ENCODE assay signal across 11 mouse cellular contexts in genomic region chr19:29227941-29228590, GRCm38 (mm10). TPM values are rescaled to one million over a fixed set of nuclear protein-coding genes. Genes with fewer than 3 reads are reported as not detected.
DNase-seq lines count a peak whose midpoint lies in the region; ATAC-seq and TF ChIP-seq lines count a peak whose summit lies in the region.
"Had no signal": no experiment of that assay in that cellular context is flagged by ENCODE, and none has a peak within 500 bp of the region (broad histone marks: within the 10 kb centered on the region; RNA-seq: fewer than 3 reads in every experiment).

No protein-coding gene starts in this region.

- no peak for TF ChIP-seq EP300 in liver, postnatal 0 days (IDR thresholded peaks at IDR 0.05; ENCODE audit: low read depth)

- no peak for TF ChIP-seq POLR2A in thymus, adult 2 months (IDR thresholded peaks at IDR 0.05; ENCODE audit: control insufficient read depth, extremely low read depth, insufficient read depth, low read length, poor library complexity)

- no peak overlapping the region for H3K4me3 ChIP-seq in liver, postnatal 0 days (ENCODE audit: low read depth, low read length)
- no peak overlapping the region for H3K4me3 ChIP-seq in thymus, adult 2 months (ENCODE audit: control insufficient read depth, insufficient read depth, low read length)
- H3K4me3 ChIP-seq: heart, adult 2 months; hindbrain, embryonic 10.5 days; limb, embryonic 12.5 days had no signal

- H3K36me3 ChIP-seq in liver, postnatal 0 days (replicated peaks; ENCODE audit: insufficient read depth, low read length): no peaks in the 10 kb centered on the region
- H3K36me3 ChIP-seq in thymus, adult 2 months (ENCODE audit: control insufficient read depth, insufficient read depth, low read length): no peaks in the 10 kb centered on the region
- H3K36me3 ChIP-seq: hindbrain, embryonic 10.5 days; limb, embryonic 12.5 days had no signal

- no peaks in the 10 kb centered on the region for H3K27me3 ChIP-seq in liver, postnatal 0 days (ENCODE audit: insufficient read depth, low read length)
- no peaks in the 10 kb centered on the region for H3K27me3 ChIP-seq in thymus, adult 2 months (ENCODE audit: control insufficient read depth, insufficient read depth, low read length)
- H3K27me3 ChIP-seq: limb, embryonic 12.5 days had no signal

- DNase-seq in liver, postnatal 0 days: peak; percentile 34
- DNase-seq in thymus, adult 2 months: peak; percentile 35
- no peak for DNase-seq in right cerebral cortex, postnatal 4 days
- no peak for DNase-seq in urinary bladder, postnatal 14 days (ENCODE audit: low spot score)
- DNase-seq in urinary bladder, postnatal 4 days (ENCODE audit: low spot score in 2 of 2): no peak
- DNase-seq: heart, adult 2 months; kidney, adult 11 months had no signal

- WGBS in liver, postnatal 0 days (ENCODE audit: insufficient replicate concordance): 33% methylated on average over 9 of the region's 9 CpGs
- WGBS in thymus, adult 2 months: 10% methylated on average over 9 of the region's 9 CpGs

- H3K9me3 ChIP-seq in liver, postnatal 0 days (ENCODE audit: low read length): 0 out of 2 replicates have a peak, but pooled peaks cover 3% of the 10 kb centered on the region
- H3K9me3 ChIP-seq: hindbrain, embryonic 10.5 days; limb, embryonic 12.5 days had no signal

- peak; percentile 43 for ATAC-seq in CD4-positive, CD25-positive, alpha-beta regulatory T cell, adult 4 months
- ATAC-seq in activated CD4-positive, CD25-positive, alpha-beta regulatory T cell, adult 4 months: peak; percentile 55
- peak; percentile 27; the same call in 1 of the 2 replicates for ATAC-seq in liver, postnatal 0 days

- no peak overlapping the region for H3K4me2 ChIP-seq in liver, postnatal 0 days (ENCODE audit: low read depth, low read length)
- H3K4me2 ChIP-seq: limb, embryonic 12.5 days had no signal

- H3K9ac ChIP-seq in liver, postnatal 0 days (replicated peaks): no peak overlapping the region
- H3K9ac ChIP-seq: limb, embryonic 12.5 days had no signal

- no peak overlapping the region for H3K27ac ChIP-seq in liver, postnatal 0 days (ENCODE audit: low read depth)
- H3K27ac ChIP-seq in thymus, adult 2 months (ENCODE audit: control insufficient read depth, insufficient read depth, low read length): no peak overlapping the region
- H3K27ac ChIP-seq: heart, adult 2 months; hindbrain, embryonic 10.5 days; limb, embryonic 12.5 days had no signal

- peaks cover 11% of the 10 kb centered on the region for H3K4me1 ChIP-seq in liver, postnatal 0 days (ENCODE audit: insufficient read depth)
- H3K4me1 ChIP-seq in thymus, adult 2 months (replicated peaks; ENCODE audit: control insufficient read depth, insufficient read depth, low read length): peaks cover 8% of the 10 kb centered on the region
- H3K4me1 ChIP-seq: hindbrain, embryonic 10.5 days; limb, embryonic 12.5 days had no signal

- no peak for TF ChIP-seq CTCF in liver, postnatal 0 days (IDR thresholded peaks at IDR 0.05; ENCODE audit: low read depth)
- TF ChIP-seq CTCF in thymus, adult 2 months (IDR thresholded peaks at IDR 0.05; ENCODE audit: borderline replicate concordance, control insufficient read depth, extremely low read depth, insufficient read depth, low read length, poor library complexity): no peak

RNA-seq across cellular contexts. Expression of gene Jak2, which starts 23.6 kb away (rescaled TPM):
- 10 to 100 TPM; 14.9 to 19.1 TPM for polyA plus RNA-seq in CD4-positive, CD25-positive, alpha-beta regulatory T cell, adult 4 months (2017; shearing (Covaris generic))
- polyA plus RNA-seq in activated CD4-positive, CD25-positive, alpha-beta regulatory T cell, adult 4 months (2017; shearing (Covaris generic)): 10 to 100 TPM; 20.1 to 20.5 TPM
- polyA plus RNA-seq in liver, postnatal 0 days (2015; fragmentation: Nextera tagmentation; extraction: Ambion mirVana): 5.6 and 6.0 TPM in 2 replicates
- 14.8 and 16.1 TPM in 2 replicates for polyA plus RNA-seq in thymus, adult 2 months (2012; rRNA removed)

Comparison
In these comparisons a context has a peak if more than half of its experiments do, and no peak if none do; other contexts are left out.
1. DNase-seq: peak in liver, postnatal 0 days (single experiment) and thymus, adult 2 months (single experiment); none in right cerebral cortex, postnatal 4 days (single experiment), urinary bladder, postnatal 14 days (single experiment) and urinary bladder, postnatal 4 days (0 of 2).
2. Peak in every context shown above with its lines, with median percentiles within 50 percentile points of each other: ATAC-seq.